In the genomic region with DNA sequence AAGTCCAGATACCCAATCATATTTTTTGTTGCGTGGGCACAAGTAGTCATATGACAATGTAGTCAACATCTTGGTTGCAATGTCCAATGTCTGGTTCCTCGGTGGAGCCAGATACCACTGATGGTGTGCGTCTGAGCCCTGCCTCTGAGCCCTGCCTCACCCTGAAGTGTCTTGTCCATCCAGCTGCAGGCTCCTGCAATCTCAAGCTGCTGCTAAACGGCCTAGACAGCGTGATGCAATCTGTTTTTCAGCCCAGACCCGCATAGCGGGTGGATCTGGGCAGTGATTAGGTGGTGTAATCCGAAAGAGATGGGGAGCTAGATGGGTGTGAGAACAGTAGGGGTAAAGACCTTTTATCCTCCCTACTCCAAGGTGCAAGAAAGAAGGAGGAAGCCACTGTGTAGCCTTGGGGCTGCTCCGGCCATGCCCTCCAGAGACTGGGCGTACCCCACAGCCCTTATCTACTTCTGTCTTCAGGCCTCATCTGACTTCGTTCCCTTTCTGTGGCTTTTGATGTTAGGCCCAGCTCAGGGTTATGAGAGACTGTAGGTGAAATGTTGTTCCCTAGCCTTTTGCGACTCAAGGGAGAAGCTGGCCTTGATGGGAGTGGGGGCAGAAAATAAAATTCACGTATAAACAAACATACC, we compare ENCODE assay signal across 14 mouse cellular contexts.
DNase-seq lines count a peak whose midpoint lies in the region; ATAC-seq lines count a peak whose summit lies in the region.
"Had no signal": no experiment of that assay in that cellular context is flagged by ENCODE, and none has a peak within 500 bp of the region (broad histone marks: within the 10 kb centered on the region; RNA-seq: fewer than 3 reads in every experiment).

No protein-coding gene starts in this region.

- H3K4me2 ChIP-seq in lung, embryonic 15.5 days, result no peak overlapping the region
- H3K4me2 ChIP-seq: hindbrain, embryonic 13.5 days; neural tube, embryonic 13.5 days had no signal

- H3K4me1 ChIP-seq in lung, embryonic 15.5 days, result peaks cover 24% of the 10 kb centered on the region

- no peaks in the 10 kb centered on the region for H3K36me3 ChIP-seq in lung, embryonic 15.5 days
- H3K36me3 ChIP-seq: hindbrain, embryonic 13.5 days; neural tube, embryonic 13.5 days had no signal

- H3K27me3 ChIP-seq in lung, embryonic 15.5 days, result no peaks in the 10 kb centered on the region
- H3K27me3 ChIP-seq: hindbrain, embryonic 13.5 days; neural tube, embryonic 13.5 days had no signal

- 0 out of 2 replicates have a peak, but pooled peaks have one; percentile 19 for ATAC-seq in lung, embryonic 15.5 days (ENCODE audit: borderline replicate concordance, extremely low read depth, low FRiP score, low TSS enrichment)
- ATAC-seq in granulocyte monocyte progenitor cell, adult 5-6 weeks (replicated peaks; ENCODE audit: poor library complexity, severe bottlenecking), result peak; percentile 76

- no peaks in the 10 kb centered on the region for H3K9me3 ChIP-seq in lung, embryonic 15.5 days
- H3K9me3 ChIP-seq: hindbrain, embryonic 13.5 days; neural tube, embryonic 13.5 days had no signal

- no peak overlapping the region for H3K4me3 ChIP-seq in lung, embryonic 15.5 days
- H3K4me3 ChIP-seq: heart, adult 2 months; hindbrain, embryonic 13.5 days; neural tube, embryonic 13.5 days had no signal

- whole genome bisulfite sequencing in lung, embryonic 15.5 days, result 72% methylated on average over 13 of the region's 13 CpGs

- DNase-seq in lung, postnatal 25 days (ENCODE audit: low spot score), result no peak
- peak; percentile 50 for DNase-seq in adipocyte (ENCODE audit: low spot score)
- peak; percentile 29 to 59 for DNase-seq in lung, postnatal 4 days
- DNase-seq in cerebellum, postnatal 14 days, result no peak
- no peak for DNase-seq in kidney, postnatal 36 days
- DNase-seq in adrenal gland, postnatal 25 days, result no peak
- DNase-seq: cerebellum, adult 9-11 months; kidney, postnatal 14 days; right cerebral cortex, postnatal 25 days had no signal

- H3K9ac ChIP-seq in lung, embryonic 15.5 days, result no peak overlapping the region
- H3K9ac ChIP-seq: hindbrain, embryonic 13.5 days; neural tube, embryonic 13.5 days had no signal

- no peak overlapping the region for H3K27ac ChIP-seq in lung, embryonic 15.5 days
- H3K27ac ChIP-seq: heart, adult 2 months; hindbrain, embryonic 13.5 days; neural tube, embryonic 13.5 days had no signal

Comparison
In these comparisons a context has a peak if more than half of its experiments do, and no peak if none do; other contexts are left out.
1. DNase-seq: peak in adipocyte (single experiment) and lung, postnatal 4 days (2 of 2); none in lung, postnatal 25 days (single experiment), cerebellum, postnatal 14 days (0 of 2), kidney, postnatal 36 days (0 of 2) and adrenal gland, postnatal 25 days (single experiment).